Mouse (Mus musculus) layer of hippocampus, postnatal 36 days (tissue): Measurements from ENCODE around the gene Lpp. TPM values are rescaled to one million over a fixed set of nuclear protein-coding genes. Genes with fewer than 3 reads are reported as not detected.

Source experiments
- DNase-seq, 2 experiments: peaks; one replicate each; pipeline ENCODE4 v3.0.0; 2022
- total RNA-seq, 2 experiments: library from RNA; stranded (reverse); gene quantifications; 2 replicates each; pipeline ENCODE4 v1.2.3; 2021

Gene Lpp
- total RNA-seq, 2 experiments from 2014 or later, result 7.2 to 11.8 TPM

GRCm38 (mm10) chr16:24438438-24438837 lies 45.1 kb downstream of the Lpp start:
- no peak for DNase-seq

GRCm38 (mm10) chr16:24441338-24441737 lies 48.0 kb downstream of the Lpp start:
- DNase-seq, result no peak

GRCm38 (mm10) chr16:24442500-24443122 lies 49.3 kb downstream of the Lpp start:
- no peak for DNase-seq

- no peak for DNase-seq
Measured at GRCm38 (mm10) chr16:24443123-24443515, 49.8 kb downstream of the Lpp start.

GRCm38 (mm10) chr16:24443555-24443954 lies 50.2 kb downstream of the Lpp start:
- no peak for DNase-seq

GRCm38 (mm10) chr16:24444818-24445217 lies 51.5 kb downstream of the Lpp start:
- no peak for DNase-seq

- no peak for DNase-seq
Measured at GRCm38 (mm10) chr16:24445473-24445872, 52.2 kb downstream of the Lpp start.

- no peak for DNase-seq
Measured at GRCm38 (mm10) chr16:24446449-24446848, 53.1 kb downstream of the Lpp start.

- DNase-seq, result no peak
Measured at GRCm38 (mm10) chr16:24447666-24448492, 54.6 kb downstream of the Lpp start.

- DNase-seq, result no peak
Measured at GRCm38 (mm10) chr16:24448493-24448845, 55.2 kb downstream of the Lpp start.

- DNase-seq, result no peak
Measured at GRCm38 (mm10) chr16:24449806-24450205, 56.5 kb downstream of the Lpp start.

GRCm38 (mm10) chr16:24450256-24450655 lies 56.9 kb downstream of the Lpp start:
- DNase-seq, result no peak

- no peak for DNase-seq
Measured at GRCm38 (mm10) chr16:24451123-24451522, 57.8 kb downstream of the Lpp start.

GRCm38 (mm10) chr16:24453536-24453935 lies 60.2 kb downstream of the Lpp start:
- DNase-seq, result no peak

- DNase-seq, result no peak
Measured at GRCm38 (mm10) chr16:24454493-24454892, 61.2 kb downstream of the Lpp start.

GRCm38 (mm10) chr16:24455361-24455855 lies 62.1 kb downstream of the Lpp start:
- no peak for DNase-seq

GRCm38 (mm10) chr16:24463842-24464241 lies 70.5 kb downstream of the Lpp start:
- DNase-seq, result no peak

GRCm38 (mm10) chr16:24464436-24464835 lies 71.1 kb downstream of the Lpp start:
- DNase-seq, result no peak

GRCm38 (mm10) chr16:24465633-24466032 lies 72.3 kb downstream of the Lpp start:
- no peak for DNase-seq

GRCm38 (mm10) chr16:24467544-24468290 lies 74.4 kb downstream of the Lpp start:
- no peak for DNase-seq

GRCm38 (mm10) chr16:24469313-24469712 lies 76.0 kb downstream of the Lpp start:
- no peak for DNase-seq

- no peak for DNase-seq
Measured at GRCm38 (mm10) chr16:24470601-24471000, 77.3 kb downstream of the Lpp start.

GRCm38 (mm10) chr16:24471029-24471428 lies 77.7 kb downstream of the Lpp start:
- DNase-seq, result no peak
